Mouse (Mus musculus): Measurements from ENCODE around the gene Nudcd3. TPM values are rescaled to one million over a fixed set of nuclear protein-coding genes. Genes with fewer than 3 reads are reported as not detected.
"Not testable (repeated sequence)": the region's sequence is repeated elsewhere in the genome, so short reads cannot be mapped to it uniquely, and the experiment has no call there.

Gene Nudcd3
- polyA plus RNA-seq, 1 experiment from 2014 or later, result 37.4 TPM

- Histone ChIP-seq H3K9me3 (no peaks in the 10 kb centered on the region), H3K27ac (no peak overlapping the region), H3K36me3 (peaks cover 72% of the 10 kb centered on the region), H3K4me1 (no peaks in the 10 kb centered on the region; the same call in 1 of the 2 replicates), H3K27me3 (ENCODE audit: insufficient read depth, poor library complexity, severe bottlenecking) (no peaks in the 10 kb centered on the region), H3K4me3 (no peak overlapping the region)
- DNase-seq (ENCODE audit: low spot score), result no peak
- 94% methylated on average over 5 of the region's 5 CpGs for whole genome bisulfite sequencing
These were observed 91.9 kb downstream of the Nudcd3 start for GRCm38 (mm10) chr11:6108296-6108695.

DNA sequence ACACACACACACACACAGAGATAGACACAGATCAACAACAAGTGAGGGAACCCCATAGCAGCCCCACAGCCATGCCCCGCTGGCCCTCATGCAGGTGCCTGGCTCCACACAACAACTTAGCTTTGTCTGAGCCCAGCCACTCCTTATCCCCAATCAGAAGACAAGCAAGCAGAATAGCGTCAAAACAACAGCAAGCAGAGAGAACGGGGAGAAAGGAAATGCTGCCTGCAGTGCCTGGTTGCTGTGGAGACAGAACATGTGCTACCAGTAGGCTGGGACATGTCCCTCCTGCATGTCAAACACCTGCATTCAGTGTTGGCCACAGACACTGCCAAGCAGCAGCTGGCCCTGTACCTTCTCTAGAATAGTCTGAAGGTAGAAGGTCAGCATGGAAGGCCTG is 92.5 kb downstream of the Nudcd3 start:
- H3K36me3 ChIP-seq, result peaks cover 67% of the 10 kb centered on the region
- no peaks in the 10 kb centered on the region; the same call in 1 of the 2 replicates for H3K4me1 ChIP-seq
- no peaks in the 10 kb centered on the region for H3K27me3 ChIP-seq (ENCODE audit: insufficient read depth, poor library complexity, severe bottlenecking)
- 81% methylated on average over 3 of the region's 3 CpGs for WGBS
- H3K27ac ChIP-seq, result no peak overlapping the region
- DNase-seq (ENCODE audit: low spot score), result no peak
- H3K9me3 ChIP-seq, result no peaks in the 10 kb centered on the region
- no peak overlapping the region for H3K4me3 ChIP-seq

GRCm38 (mm10) chr11:6104734-6105133 is 95.5 kb downstream of the Nudcd3 start:
- WGBS, result 77% methylated on average over 5 of the region's 5 CpGs
- no peak for DNase-seq (ENCODE audit: low spot score)
- no peaks in the 10 kb centered on the region for H3K27me3 ChIP-seq (ENCODE audit: insufficient read depth, poor library complexity, severe bottlenecking)
- H3K4me3 ChIP-seq, result no peak overlapping the region
- H3K36me3 ChIP-seq, result peaks cover 38% of the 10 kb centered on the region
- H3K4me1 ChIP-seq, result no peaks in the 10 kb centered on the region; the same call in 1 of the 2 replicates
- no peaks in the 10 kb centered on the region for H3K9me3 ChIP-seq
- H3K27ac ChIP-seq, result no peak overlapping the region

DNA sequence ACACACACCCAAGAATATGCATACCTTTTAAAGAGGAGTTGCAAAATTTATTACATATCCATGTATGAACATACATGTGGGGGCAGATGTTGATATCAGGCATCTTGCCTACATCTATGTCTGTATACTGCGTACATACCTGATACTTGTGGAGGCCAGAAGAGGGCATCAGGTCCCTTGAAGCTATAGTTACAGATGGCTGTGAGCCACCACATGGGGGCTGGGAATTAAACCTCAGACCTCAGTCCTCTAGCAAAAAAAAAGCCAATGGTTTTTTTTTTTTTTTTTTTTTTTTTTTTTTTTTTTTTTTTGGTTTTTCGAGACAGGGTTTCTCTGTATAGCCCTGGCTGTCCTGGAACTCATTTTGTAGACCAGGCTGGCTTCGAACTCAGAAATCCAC is 103.6 kb downstream of the Nudcd3 start:
- not testable (repeated sequence) for H3K9me3 ChIP-seq; H3K27ac ChIP-seq; H3K4me3 ChIP-seq; H3K27me3 ChIP-seq (ENCODE audit: insufficient read depth, poor library complexity, severe bottlenecking); H3K36me3 ChIP-seq; H3K4me1 ChIP-seq; DNase-seq (ENCODE audit: low spot score)
- WGBS, result 84% methylated on average over 3 of the region's 3 CpGs

DNA sequence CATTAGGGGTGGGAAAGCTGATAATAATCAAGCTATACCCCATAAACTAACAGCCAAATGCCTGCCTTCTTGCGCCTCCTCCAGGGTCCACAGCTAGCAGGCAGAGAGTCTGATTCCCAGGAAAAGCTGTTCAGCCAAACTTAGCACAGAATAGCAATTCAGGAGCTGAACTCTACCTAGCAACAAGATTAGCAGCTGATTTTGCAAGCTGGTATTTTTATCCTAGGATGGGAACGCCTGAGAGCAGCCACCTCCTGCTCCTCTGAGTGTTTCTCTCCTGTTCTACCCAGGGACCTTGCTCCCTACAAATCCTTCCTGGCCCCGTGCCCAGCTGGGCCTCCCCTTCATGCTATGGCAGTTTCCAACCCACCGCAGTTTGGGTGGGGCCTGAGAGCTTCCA is 113.2 kb downstream of the Nudcd3 start:
- 48% methylated on average over 4 of the region's 4 CpGs for WGBS
- peak overlapping the region; percentile 30; the same call in 1 of the 2 replicates for H3K27ac ChIP-seq
- no peaks in the 10 kb centered on the region for H3K9me3 ChIP-seq
- DNase-seq (ENCODE audit: low spot score), result no peak
- H3K36me3 ChIP-seq, result no peaks in the 10 kb centered on the region
- H3K27me3 ChIP-seq (ENCODE audit: insufficient read depth, poor library complexity, severe bottlenecking), result no peaks in the 10 kb centered on the region
- peaks cover 17% of the 10 kb centered on the region for H3K4me1 ChIP-seq
- no peak overlapping the region for H3K4me3 ChIP-seq

DNA sequence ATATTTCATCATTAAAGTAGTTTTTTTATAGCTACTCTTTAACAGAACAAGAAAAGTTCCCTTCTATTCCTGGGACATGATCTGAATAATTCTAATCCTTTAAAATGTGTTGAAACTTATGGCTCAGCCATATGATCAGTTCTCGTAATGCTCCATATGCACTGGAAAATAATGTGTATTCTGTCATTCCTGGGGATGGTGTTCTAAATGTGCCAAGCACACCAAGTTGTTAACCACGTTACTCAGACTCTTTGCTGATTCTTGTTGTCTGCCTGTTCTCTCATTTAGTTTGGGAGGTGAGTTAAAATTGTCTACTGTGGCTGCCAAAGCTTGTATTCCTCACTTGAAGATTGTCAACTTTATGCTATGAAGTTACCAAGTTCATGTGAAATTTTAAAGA is 121.5 kb downstream of the Nudcd3 start:
- Histone ChIP-seq H3K4me3 (no peak overlapping the region), H3K9me3 (no peaks in the 10 kb centered on the region), H3K4me1 (no peaks in the 10 kb centered on the region), H3K27ac (no peak overlapping the region), H3K27me3 (ENCODE audit: insufficient read depth, poor library complexity, severe bottlenecking) (peaks cover 16% of the 10 kb centered on the region), H3K36me3 (no peaks in the 10 kb centered on the region)
- no peak for DNase-seq (ENCODE audit: low spot score)
- 78% methylated on average over 2 of the region's 2 CpGs for WGBS

GRCm38 (mm10) chr11:6075618-6076066 is 124.6 kb downstream of the Nudcd3 start:
- Histone ChIP-seq H3K36me3 (no peaks in the 10 kb centered on the region), H3K27ac (no peak overlapping the region), H3K4me1 (no peaks in the 10 kb centered on the region), H3K4me3 (no peak overlapping the region), H3K9me3 (no peaks in the 10 kb centered on the region), H3K27me3 (ENCODE audit: insufficient read depth, poor library complexity, severe bottlenecking) (peaks cover 31% of the 10 kb centered on the region)
- no peak for DNase-seq (ENCODE audit: low spot score)
- WGBS, result 65% methylated on average over 8 of the region's 8 CpGs

GRCm38 (mm10) chr11:6068181-6068957 is 131.8 kb downstream of the Nudcd3 start:
- 8% methylated on average over 17 of the region's 19 CpGs for WGBS
- peak overlapping the region; percentile 30 for H3K4me3 ChIP-seq
- no peak for DNase-seq (ENCODE audit: low spot score)
- H3K4me1 ChIP-seq, result peaks cover 33% of the 10 kb centered on the region
- H3K27me3 ChIP-seq (ENCODE audit: insufficient read depth, poor library complexity, severe bottlenecking), result peaks cover 88% of the 10 kb centered on the region
- no peak overlapping the region for H3K27ac ChIP-seq
- H3K36me3 ChIP-seq, result no peaks in the 10 kb centered on the region
- H3K9me3 ChIP-seq, result no peaks in the 10 kb centered on the region

DNA sequence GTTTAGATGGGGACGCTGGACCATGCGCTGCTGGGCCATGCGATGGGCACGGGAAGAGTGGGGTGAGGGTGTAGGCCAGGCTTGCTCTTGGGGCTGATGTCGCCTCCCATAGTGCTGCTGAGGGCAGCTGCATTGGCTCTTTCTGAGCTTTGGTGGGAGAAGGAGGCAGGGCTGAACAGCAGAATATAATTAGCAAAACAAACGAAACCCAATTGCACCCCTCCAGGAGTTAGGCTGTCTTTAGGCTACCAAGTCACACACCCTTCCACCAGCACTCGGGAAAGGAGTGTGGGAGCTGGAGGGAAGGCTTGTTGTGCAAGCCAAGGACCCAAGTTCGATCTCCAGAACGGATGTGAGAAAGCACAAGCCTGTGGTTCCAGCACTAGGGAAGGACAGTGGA is 133.1 kb downstream of the Nudcd3 start:
- Histone ChIP-seq H3K27me3 (ENCODE audit: insufficient read depth, poor library complexity, severe bottlenecking) (peaks cover 100% of the 10 kb centered on the region), H3K4me1 (peaks cover 33% of the 10 kb centered on the region), H3K9me3 (no peaks in the 10 kb centered on the region), H3K36me3 (no peaks in the 10 kb centered on the region), H3K4me3 (no peak overlapping the region), H3K27ac (no peak overlapping the region)
- DNase-seq (ENCODE audit: low spot score), result no peak
- WGBS, result 46% methylated on average over 9 of the region's 9 CpGs

DNA sequence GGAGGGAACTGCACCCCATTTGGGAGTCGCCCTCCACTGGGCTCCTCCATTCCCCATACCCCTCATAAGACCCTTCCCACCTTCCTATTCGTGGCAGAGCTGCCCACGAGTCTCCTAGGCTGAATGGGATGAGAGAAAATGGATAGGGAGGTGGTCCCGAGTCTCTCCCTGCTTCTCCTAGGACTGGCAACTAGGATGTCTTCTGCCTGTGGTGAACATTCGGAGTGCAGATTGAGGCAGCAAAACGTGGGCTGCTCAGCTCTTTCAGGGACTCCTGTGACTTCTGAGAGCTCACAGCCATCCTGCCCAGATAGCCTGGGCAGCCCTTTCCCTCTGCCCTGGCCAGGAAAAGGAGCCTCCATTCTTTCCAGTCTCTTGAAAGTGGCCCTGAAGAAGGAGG is 134.0 kb downstream of the Nudcd3 start, which contains the start of gene Camk2b:
Gene Camk2b, minus strand, starts transcription at position 187 of the 400 bp plus-strand sequence.
- DNase-seq (ENCODE audit: low spot score), result no peak
- Histone ChIP-seq H3K9me3 (no peaks in the 10 kb centered on the region), H3K27ac (peak within 1 kb of the TSS; percentile 1; the same call in 1 of the 2 replicates), H3K4me3 (peak within 1 kb of the TSS; percentile 70), H3K27me3 (ENCODE audit: insufficient read depth, poor library complexity, severe bottlenecking) (peaks cover 100% of the 10 kb centered on the region), H3K36me3 (no peaks in the 10 kb centered on the region), H3K4me1 (peaks cover 33% of the 10 kb centered on the region)
- 9% methylated on average over 6 of the region's 6 CpGs for WGBS

GRCm38 (mm10) chr11:6065551-6066121 is 134.6 kb downstream of the Nudcd3 start:
- H3K9me3 ChIP-seq, result no peaks in the 10 kb centered on the region
- WGBS, result 4% methylated on average over 84 of the region's 95 CpGs
- peak overlapping the region; percentile 1; the same call in 1 of the 2 replicates for H3K27ac ChIP-seq
- H3K4me3 ChIP-seq, result peak overlapping the region; percentile 70
- H3K36me3 ChIP-seq, result no peaks in the 10 kb centered on the region
- peaks cover 33% of the 10 kb centered on the region for H3K4me1 ChIP-seq
- peaks cover 98% of the 10 kb centered on the region for H3K27me3 ChIP-seq (ENCODE audit: insufficient read depth, poor library complexity, severe bottlenecking)
- DNase-seq (ENCODE audit: low spot score), result no peak

DNA sequence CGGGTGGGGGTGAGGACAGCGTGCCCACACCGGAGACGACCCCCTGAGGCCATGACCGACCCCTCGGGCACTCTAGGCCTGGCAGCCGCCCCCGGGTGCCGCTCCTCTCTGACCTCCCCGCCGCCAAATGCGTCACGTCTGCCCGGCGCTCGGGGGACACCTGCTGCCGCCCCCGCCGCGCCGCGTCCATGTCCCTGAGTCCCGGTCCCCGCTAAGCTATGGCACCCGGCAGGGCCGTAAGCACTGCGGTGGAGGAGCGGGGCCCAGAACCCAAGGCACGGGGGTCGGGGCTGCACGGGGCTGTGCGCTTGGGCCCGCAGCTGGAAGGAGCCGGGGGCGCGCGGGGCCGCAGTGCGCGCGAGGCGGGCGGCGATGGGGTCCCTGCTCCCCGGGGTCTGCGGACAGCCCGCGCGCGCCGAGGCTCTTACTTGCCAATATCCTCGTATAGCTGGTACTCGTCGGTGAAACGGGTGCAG is 135.1 kb downstream of the Nudcd3 start:
- under 1% methylated on average over 54 of the region's 55 CpGs for WGBS
- peaks cover 27% of the 10 kb centered on the region for H3K4me1 ChIP-seq
- H3K9me3 ChIP-seq, result no peaks in the 10 kb centered on the region
- peaks cover 98% of the 10 kb centered on the region for H3K27me3 ChIP-seq (ENCODE audit: insufficient read depth, poor library complexity, severe bottlenecking)
- DNase-seq (ENCODE audit: low spot score), result no peak
- H3K36me3 ChIP-seq, result no peaks in the 10 kb centered on the region
- H3K27ac ChIP-seq, result 0 out of 2 replicates have a peak overlapping the region, but pooled peaks have one; percentile 1
- peak overlapping the region; percentile 70 for H3K4me3 ChIP-seq
